Mouse (Mus musculus) hindlimb bud, embryonic 11.5 days (tissue): ENCODE data around the gene Tmem270.
"Not testable (repeated sequence)": the region's sequence is repeated elsewhere in the genome, so short reads cannot be mapped to it uniquely, and the experiment has no call there.

Source experiments
- DNase-seq: peaks from one replicate; pipeline ENCODE4 v3.0.0-alpha.2; 2012; ENCODE audit warnings: low read depth, low spot score; ENCODE audit errors: extremely low spot score

The Tmem270 gene

DNA sequence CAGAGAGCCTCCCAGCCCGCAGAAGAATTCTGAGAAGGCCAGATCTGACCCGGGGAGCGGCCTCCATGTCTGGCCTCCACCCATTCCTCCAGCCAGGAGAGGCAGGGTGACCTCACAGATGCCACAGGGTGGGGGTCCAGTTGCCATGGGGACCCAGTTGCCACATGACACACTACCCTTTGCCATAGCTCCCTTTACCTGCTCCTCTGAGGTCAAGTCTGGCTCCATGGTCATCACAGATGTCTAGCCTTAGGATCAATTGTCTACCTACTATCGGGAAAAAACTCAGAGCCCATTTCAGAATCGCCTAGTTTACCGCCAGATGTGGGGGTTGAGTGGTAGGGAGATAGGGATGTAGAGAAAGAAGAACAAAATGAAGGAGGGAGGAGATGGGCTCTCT, at the start of gene Tmem270:
Tmem270 (minus strand) TSS at position 101 of the 400 bp plus-strand sequence.
- no peak for DNase-seq

DNA sequence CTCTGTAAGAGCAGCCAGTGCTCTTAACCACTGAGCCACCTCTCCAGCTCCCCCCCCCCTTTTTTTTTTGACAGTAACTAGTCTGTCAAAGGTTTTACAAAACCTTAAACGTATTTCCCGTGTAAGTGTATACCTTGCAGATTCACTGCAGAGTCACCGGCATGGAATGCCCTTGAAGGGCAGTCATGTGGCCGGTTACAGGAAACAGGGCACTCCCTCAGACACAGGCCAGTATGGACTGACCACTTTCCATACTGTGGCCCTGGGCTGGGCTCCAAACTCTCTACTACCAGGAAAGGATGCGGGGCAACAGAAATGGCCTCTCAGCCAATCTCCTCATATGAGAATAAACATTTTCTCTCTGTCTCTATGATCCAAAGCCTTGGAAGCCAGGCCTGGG, 49.0 kb upstream of the Tmem270 start:
- no peak for DNase-seq

GRCm38 (mm10) chr5:134951053-134951884, 44.7 kb upstream of the Tmem270 start:
- no peak for DNase-seq

DNA sequence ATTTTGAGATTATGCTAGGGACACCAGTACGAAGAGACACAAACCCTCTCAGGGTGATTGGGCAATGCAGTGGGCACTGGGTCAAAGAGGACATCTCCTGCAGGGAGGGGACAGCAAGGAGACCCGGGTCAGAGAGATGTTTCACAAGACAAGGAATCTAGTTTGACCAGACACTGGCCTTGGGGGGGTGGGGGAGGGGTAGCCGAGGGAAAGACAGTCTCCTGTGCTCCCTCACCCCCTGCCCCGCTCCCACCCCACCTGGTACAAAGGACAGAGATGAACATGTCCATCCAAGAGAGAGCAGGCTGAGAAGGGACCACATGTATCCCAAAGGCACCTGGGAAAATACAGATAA, 41.5 kb upstream of the Tmem270 start:
- DNase-seq, result no peak

DNA sequence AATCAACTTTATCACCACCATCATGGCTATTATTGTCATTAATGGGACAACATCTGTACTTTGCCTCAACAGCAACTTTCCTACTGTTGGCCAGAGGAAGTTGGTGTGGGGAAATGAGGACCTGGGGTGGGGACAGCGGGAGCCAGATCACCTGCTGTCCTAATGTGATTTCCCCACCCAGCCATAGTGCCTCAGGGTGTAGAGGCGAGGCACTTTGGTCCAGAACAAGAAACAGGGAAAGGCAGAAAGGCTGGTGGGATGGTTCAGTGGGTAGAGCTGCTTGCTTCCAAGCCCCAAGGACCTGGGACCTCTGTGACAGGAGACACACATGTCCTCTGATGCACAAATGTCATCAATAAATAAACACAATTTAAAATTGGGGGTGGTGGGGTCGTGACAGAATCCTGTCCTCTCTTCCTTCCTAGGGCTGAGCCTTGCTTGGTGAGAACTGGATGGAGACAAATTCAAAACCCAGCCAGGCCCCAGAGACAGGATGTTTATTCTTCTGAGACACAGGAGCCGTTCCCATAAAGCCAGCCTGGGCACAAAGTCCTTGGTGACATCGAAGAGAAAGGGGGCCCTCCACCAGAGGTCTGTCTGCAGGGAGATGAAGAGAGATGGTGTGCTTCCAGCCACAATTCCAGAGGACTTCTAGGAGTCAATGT, 41.0 kb upstream of the Tmem270 start:
- DNase-seq, result no peak

DNA sequence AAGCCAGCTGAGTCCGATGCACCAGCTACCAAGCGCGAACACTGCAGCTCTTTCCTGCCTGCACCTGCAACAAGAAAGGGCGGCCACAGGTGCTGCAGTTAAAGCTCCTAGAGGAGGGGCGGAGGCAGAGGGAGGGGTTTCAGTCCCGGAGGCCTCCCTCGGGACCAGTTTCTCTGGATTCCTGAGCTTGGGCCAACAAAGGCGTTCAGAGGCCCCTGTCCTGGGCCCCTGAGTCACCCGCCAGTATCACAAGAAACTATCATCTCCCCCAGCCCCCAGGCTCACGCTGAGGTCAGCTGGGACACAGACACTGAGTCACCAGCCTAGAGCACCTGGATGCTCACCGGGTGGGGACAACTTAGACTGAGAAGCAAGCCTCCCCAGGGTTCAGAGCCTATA, 40.3 kb upstream of the Tmem270 start, which contains the start of gene Cldn4:
Cldn4 (minus strand) TSS at position 78 of the 399 bp plus-strand sequence.
- no peak for DNase-seq

- no peak for DNase-seq
These were observed 39.7 kb upstream of the Tmem270 start for GRCm38 (mm10) chr5:134946063-134946856.

GRCm38 (mm10) chr5:134945266-134945959, 38.9 kb upstream of the Tmem270 start:
- no peak for DNase-seq

DNA sequence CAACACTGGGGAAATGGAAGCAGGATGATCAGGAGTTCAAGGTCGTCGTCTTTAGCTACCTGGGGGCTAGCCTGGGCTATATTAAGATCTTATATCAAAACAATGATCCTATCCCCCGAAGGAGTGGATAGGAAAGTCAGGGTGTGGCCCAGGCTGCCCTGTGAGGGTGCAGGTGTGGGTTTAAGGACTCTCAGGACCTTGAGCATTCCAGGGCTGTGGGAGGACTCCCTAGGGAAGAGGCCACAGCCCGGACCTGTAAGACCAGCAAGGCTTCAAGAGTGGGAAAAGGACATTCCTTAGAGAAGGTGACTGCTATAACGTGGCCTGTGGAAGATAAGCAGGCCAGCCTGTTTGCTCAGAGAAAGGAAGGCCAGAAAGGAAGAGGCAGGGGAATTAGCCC, 37.6 kb upstream of the Tmem270 start:
- DNase-seq, result no peak

- no peak for DNase-seq
These were observed 36.2 kb upstream of the Tmem270 start for GRCm38 (mm10) chr5:134942740-134943139.

DNA sequence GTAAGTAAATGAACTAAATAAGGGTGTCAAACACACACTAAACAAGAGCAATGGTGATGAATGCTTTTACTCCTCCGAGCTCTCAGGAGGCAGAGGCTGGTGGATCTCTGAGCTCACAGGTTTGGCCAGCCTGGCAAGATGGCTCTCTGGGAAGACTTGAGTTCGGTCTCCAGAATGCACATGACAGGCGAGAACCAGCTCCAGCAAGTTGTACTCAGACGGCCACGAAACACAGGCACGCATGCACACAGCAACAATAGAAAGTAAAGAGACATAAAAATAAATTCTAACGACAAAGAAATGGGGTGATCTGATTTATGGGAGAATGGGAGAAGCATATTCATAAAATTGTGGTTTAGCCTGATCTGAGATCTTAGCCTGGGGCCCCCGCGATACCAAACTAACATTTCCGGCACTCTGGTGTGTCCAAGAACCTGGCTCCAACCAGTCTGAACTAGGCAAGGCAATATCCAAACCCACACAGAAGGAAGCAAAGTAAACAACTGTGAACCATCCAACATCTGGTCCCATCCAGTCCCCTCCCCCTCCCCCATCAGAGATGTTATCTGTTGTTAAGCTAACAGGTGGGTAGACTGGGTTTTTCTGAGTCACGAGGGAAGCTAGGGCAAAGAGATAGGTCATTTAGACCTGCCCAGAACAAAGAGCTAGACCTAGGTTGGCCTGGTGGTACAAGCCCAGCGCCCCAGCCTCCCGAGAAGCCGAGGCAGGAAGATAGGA, 35.1 kb upstream of the Tmem270 start:
- DNase-seq, result no peak

GRCm38 (mm10) chr5:134939554-134939953, 33.0 kb upstream of the Tmem270 start:
- DNase-seq, result not testable (repeated sequence)

DNA sequence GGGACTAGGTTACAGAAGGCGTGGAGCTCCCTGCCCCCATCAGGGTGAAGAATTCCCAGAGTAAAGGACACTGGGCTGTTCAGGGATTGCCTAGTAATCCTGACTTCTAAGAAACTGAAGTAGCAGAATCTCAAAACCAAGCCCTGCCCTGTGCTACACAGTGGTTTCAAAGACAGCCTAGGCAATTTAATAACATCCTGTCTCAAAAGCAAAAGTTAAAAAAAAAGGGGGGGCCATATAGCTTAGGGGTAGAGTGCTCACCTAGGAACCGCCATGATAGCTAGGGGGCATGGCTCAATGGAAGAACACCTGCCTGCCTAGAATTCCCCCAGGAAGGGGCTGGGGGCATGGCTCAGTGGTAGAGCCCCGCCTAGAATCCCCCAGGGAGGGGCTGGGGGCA, 32.5 kb upstream of the Tmem270 start:
- DNase-seq, result no peak

- DNase-seq, result no peak
These were observed 30.2 kb upstream of the Tmem270 start for GRCm38 (mm10) chr5:134936626-134937185.

DNA sequence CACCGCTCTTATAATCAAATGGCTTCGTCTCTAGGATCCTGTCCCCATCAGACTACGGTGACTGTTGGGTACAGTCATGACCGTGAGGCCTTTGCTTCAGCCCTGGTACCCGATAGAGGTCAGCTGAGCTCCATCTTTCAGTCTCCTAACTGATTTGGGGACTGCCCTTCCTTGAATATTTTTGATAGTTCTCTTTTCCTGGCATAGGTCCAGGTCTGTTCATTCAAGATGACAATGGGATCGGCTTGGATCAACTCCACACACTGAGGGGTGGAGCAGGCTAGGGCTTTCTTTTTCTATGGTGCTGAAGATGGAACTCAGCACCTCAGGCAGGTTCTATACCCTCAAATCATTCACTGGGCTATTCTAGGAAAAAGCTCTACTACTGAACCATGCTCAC, 29.5 kb upstream of the Tmem270 start:
- DNase-seq, result no peak

GRCm38 (mm10) chr5:134934666-134935065, 28.1 kb upstream of the Tmem270 start:
- no peak for DNase-seq

GRCm38 (mm10) chr5:134933686-134934085, 27.2 kb upstream of the Tmem270 start:
- DNase-seq, result not testable (repeated sequence)

DNA sequence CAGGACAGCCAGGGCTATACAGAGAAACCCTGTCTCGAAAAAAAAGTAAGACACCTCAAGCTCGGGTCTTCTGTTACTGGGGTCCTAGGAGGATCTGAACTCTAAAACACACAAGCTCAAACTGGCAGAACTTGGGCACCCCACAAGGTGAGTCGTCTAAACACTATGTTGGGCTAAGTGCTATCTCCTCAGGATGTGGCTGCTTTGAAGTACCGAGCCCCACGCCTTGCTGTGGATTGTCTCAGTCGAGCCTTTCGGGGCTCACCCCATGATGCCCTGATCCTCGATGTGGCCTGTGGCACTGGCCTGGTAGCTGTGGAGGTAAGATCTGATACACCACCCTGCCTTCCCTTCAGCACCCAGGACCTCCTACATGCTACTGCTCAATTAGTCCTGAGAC, 26.7 kb upstream of the Tmem270 start:
- no peak for DNase-seq

GRCm38 (mm10) chr5:134932903-134933276, 26.4 kb upstream of the Tmem270 start:
- DNase-seq, result peak; percentile 28
